Mouse (Mus musculus) thymus, adult 18-20 months (tissue): ENCODE results near the gene Erbb2.

Experiments
- DNase-seq, 2 experiments: peaks; one replicate each; pipeline ENCODE4 v3.0.0; 2022; ENCODE audit warnings: mixed read lengths in 2 of 2

The Erbb2 gene

DNA sequence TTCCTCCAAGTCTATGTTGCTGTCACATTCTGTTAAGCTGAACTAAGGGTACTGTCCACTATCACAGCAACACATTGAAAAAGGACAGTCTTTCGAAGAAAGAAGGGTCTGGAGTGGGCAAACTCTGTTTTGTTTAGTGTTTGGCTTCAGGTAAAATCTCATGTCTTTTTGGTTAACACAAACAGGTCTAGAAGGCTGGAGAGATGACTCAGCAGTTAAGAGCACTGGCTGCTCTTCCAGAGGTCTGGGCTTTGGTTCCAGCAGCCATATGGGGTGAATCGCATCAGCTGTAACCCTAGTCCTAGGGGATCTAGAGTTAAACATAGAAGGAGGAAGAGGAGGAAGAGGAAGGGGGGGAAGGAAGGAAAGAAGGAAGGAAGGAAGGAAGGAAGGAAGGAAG is 73.5 kb downstream of the Erbb2 start:
- no peak for DNase-seq
